8 mouse cellular contexts compared by ENCODE assay signal in the genomic region with DNA sequence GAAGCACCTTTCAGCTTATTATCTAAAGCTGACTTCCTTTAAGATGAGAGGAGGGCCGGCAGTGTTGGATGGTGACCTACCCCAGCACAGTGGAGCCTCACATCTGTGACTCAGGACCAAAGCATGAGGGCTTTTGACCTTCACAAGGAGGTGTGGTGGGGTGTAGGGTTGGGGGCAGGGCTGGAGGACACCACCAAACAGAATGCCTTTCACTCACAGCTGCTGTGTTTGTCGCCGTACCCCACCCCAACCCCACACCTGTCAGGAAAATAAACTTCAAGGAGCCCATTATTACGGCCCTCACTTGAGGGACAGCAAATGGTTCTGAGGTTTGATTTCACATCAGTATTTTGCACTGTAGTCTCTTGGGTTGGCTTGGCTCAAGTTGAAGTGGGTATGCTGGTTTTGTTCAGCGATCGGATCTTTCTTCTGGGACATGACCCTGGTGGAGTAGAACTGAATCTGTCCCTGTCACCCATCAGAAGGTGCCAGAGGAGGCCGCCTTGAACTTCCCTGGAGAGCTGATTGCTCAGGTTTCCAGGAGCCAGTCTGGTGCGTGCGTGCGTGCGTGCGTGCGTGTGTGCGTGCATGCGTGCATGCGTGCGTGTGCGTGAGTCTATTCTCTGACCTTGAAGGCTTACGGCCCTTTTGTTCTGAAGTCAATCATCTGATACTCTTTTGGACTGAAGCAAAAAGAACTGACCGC. TPM values are rescaled to one million over a fixed set of nuclear protein-coding genes. Genes with fewer than 3 reads are reported as not detected.
DNase-seq lines count a peak whose midpoint lies in the region; ATAC-seq and TF ChIP-seq lines count a peak whose summit lies in the region.

No protein-coding gene starts in this region.

- no peak for ATAC-seq in hindbrain, embryonic 12.5 days (ENCODE audit: low FRiP score)
- no peak; the same call in 1 of the 2 replicates for ATAC-seq in hindbrain, embryonic 11.5 days (ENCODE audit: low FRiP score)
- ATAC-seq in neural tube, embryonic 13.5 days (ENCODE audit: low read depth) = no peak
- ATAC-seq in neural tube, embryonic 15.5 days (ENCODE audit: low FRiP score) = no peak
- 0 out of 2 replicates have a peak, but pooled peaks have one; percentile 29 for ATAC-seq in midbrain, embryonic 16.5 days
- ATAC-seq in cerebellum, adult (ENCODE audit: insufficient number of reproducible peaks, low FRiP score, low TSS enrichment) = no peak

- peaks cover 16% of the 10 kb centered on the region for H3K4me1 ChIP-seq in hindbrain, embryonic 12.5 days
- no peaks in the 10 kb centered on the region for H3K4me1 ChIP-seq in hindbrain, embryonic 11.5 days (replicated peaks; ENCODE audit: control insufficient read depth, insufficient read depth, low read length)
- peaks cover 32% of the 10 kb centered on the region for H3K4me1 ChIP-seq in neural tube, embryonic 13.5 days (replicated peaks)
- H3K4me1 ChIP-seq in neural tube, embryonic 15.5 days = peaks cover 19% of the 10 kb centered on the region
- peaks cover 5% of the 10 kb centered on the region for H3K4me1 ChIP-seq in midbrain, embryonic 16.5 days (ENCODE audit: control insufficient read depth, insufficient read depth, low read length)
- no peaks in the 10 kb centered on the region for H3K4me1 ChIP-seq in cerebellum, adult 2 months (ENCODE audit: control insufficient read depth, insufficient read depth, low read length)

- no peaks in the 10 kb centered on the region for H3K27me3 ChIP-seq in hindbrain, embryonic 12.5 days
- no peaks in the 10 kb centered on the region for H3K27me3 ChIP-seq in hindbrain, embryonic 11.5 days (ENCODE audit: control insufficient read depth, insufficient read depth, low read length)
- H3K27me3 ChIP-seq in neural tube, embryonic 13.5 days = no peaks in the 10 kb centered on the region
- no peaks in the 10 kb centered on the region for H3K27me3 ChIP-seq in neural tube, embryonic 15.5 days (replicated peaks)
- H3K27me3 ChIP-seq in midbrain, embryonic 16.5 days (ENCODE audit: control insufficient read depth, insufficient read depth, low read depth, low read length) = no peaks in the 10 kb centered on the region
- H3K27me3 ChIP-seq in cerebellum, adult 2 months (ENCODE audit: control insufficient read depth, insufficient read depth, low read length) = no peaks in the 10 kb centered on the region

- no peak overlapping the region for H3K9ac ChIP-seq in hindbrain, embryonic 12.5 days
- no peak overlapping the region for H3K9ac ChIP-seq in hindbrain, embryonic 11.5 days (ENCODE audit: low read depth, low read length)
- no peak overlapping the region for H3K9ac ChIP-seq in neural tube, embryonic 13.5 days
- no peak overlapping the region for H3K9ac ChIP-seq in neural tube, embryonic 15.5 days (replicated peaks)
- H3K9ac ChIP-seq in midbrain, embryonic 16.5 days (ENCODE audit: low read depth, low read length) = no peak overlapping the region

- TF ChIP-seq POLR2A in cerebellum, adult 2 months (IDR thresholded peaks at IDR 0.05; ENCODE audit: borderline replicate concordance, insufficient read depth, low read length) = no peak

- 64% methylated on average over 20 of the region's 20 CpGs for WGBS in hindbrain, embryonic 12.5 days
- WGBS in hindbrain, embryonic 11.5 days = 62% methylated on average over 20 of the region's 20 CpGs
- WGBS in neural tube, embryonic 13.5 days = 69% methylated on average over 20 of the region's 20 CpGs
- 70% methylated on average over 20 of the region's 20 CpGs for WGBS in neural tube, embryonic 15.5 days
- WGBS in midbrain, embryonic 16.5 days = 54% methylated on average over 20 of the region's 20 CpGs
- 86% methylated on average over 20 of the region's 20 CpGs for WGBS in cerebellum, adult 2 months

- TF ChIP-seq CTCF in cerebellum, adult 2 months (IDR thresholded peaks at IDR 0.05; ENCODE audit: borderline replicate concordance, insufficient read depth, low read depth, low read length) = no peak

- peak overlapping the region; percentile 14; the same call in 1 of the 2 replicates for H3K27ac ChIP-seq in hindbrain, embryonic 12.5 days
- no peak overlapping the region for H3K27ac ChIP-seq in hindbrain, embryonic 11.5 days (ENCODE audit: low read depth, low read length)
- peak overlapping the region; percentile 33; the same call in 1 of the 2 replicates for H3K27ac ChIP-seq in neural tube, embryonic 13.5 days (replicated peaks)
- no peak overlapping the region for H3K27ac ChIP-seq in neural tube, embryonic 15.5 days (replicated peaks)
- no peak overlapping the region for H3K27ac ChIP-seq in midbrain, embryonic 16.5 days (ENCODE audit: low read length)
- H3K27ac ChIP-seq in cerebellum, adult 2 months (ENCODE audit: insufficient read depth, low read length) = no peak overlapping the region

- no peak overlapping the region for H3K4me3 ChIP-seq in hindbrain, embryonic 12.5 days
- H3K4me3 ChIP-seq in hindbrain, embryonic 11.5 days (ENCODE audit: low read depth, low read length) = no peak overlapping the region
- H3K4me3 ChIP-seq in neural tube, embryonic 13.5 days = no peak overlapping the region
- no peak overlapping the region for H3K4me3 ChIP-seq in neural tube, embryonic 15.5 days (replicated peaks)
- H3K4me3 ChIP-seq in midbrain, embryonic 16.5 days (ENCODE audit: low read depth, low read length) = no peak overlapping the region
- H3K4me3 ChIP-seq in cerebellum, adult 2 months (replicated peaks; ENCODE audit: insufficient read depth, low read depth, low read length) = no peak overlapping the region

- H3K9me3 ChIP-seq in hindbrain, embryonic 12.5 days (replicated peaks) = no peaks in the 10 kb centered on the region
- no peaks in the 10 kb centered on the region for H3K9me3 ChIP-seq in hindbrain, embryonic 11.5 days (ENCODE audit: control insufficient read depth, low read length)
- H3K9me3 ChIP-seq in neural tube, embryonic 13.5 days = no peaks in the 10 kb centered on the region
- no peaks in the 10 kb centered on the region for H3K9me3 ChIP-seq in neural tube, embryonic 15.5 days (replicated peaks)
- H3K9me3 ChIP-seq in midbrain, embryonic 16.5 days (replicated peaks; ENCODE audit: control insufficient read depth, low read length, poor library complexity, severe bottlenecking) = no peaks in the 10 kb centered on the region

- DNase-seq in hindbrain, embryonic 11.5 days (ENCODE audit: low spot score) = no peak
- peak; percentile 66 to 74 for DNase-seq in adrenal gland, postnatal 36 days
- no peak for DNase-seq in cerebellum, adult 2 months

- H3K36me3 ChIP-seq in hindbrain, embryonic 12.5 days = no peaks in the 10 kb centered on the region
- no peaks in the 10 kb centered on the region for H3K36me3 ChIP-seq in hindbrain, embryonic 11.5 days (ENCODE audit: control insufficient read depth, insufficient read depth, low read length)
- no peaks in the 10 kb centered on the region for H3K36me3 ChIP-seq in neural tube, embryonic 13.5 days
- H3K36me3 ChIP-seq in neural tube, embryonic 15.5 days = no peaks in the 10 kb centered on the region
- no peaks in the 10 kb centered on the region for H3K36me3 ChIP-seq in midbrain, embryonic 16.5 days (ENCODE audit: control insufficient read depth, insufficient read depth, low read length)

- H3K4me2 ChIP-seq in hindbrain, embryonic 12.5 days (replicated peaks) = no peak overlapping the region
- no peak overlapping the region for H3K4me2 ChIP-seq in hindbrain, embryonic 11.5 days (replicated peaks; ENCODE audit: low read depth, low read length)
- H3K4me2 ChIP-seq in neural tube, embryonic 13.5 days = no peak overlapping the region
- H3K4me2 ChIP-seq in neural tube, embryonic 15.5 days = no peak overlapping the region
- no peak overlapping the region for H3K4me2 ChIP-seq in midbrain, embryonic 16.5 days (ENCODE audit: low read length)

RNA-seq across cellular contexts. Expression of a gene that starts 51.2 kb away (rescaled TPM):
- 2.5 and 2.7 TPM in 2 replicates for polyA plus RNA-seq in hindbrain, embryonic 12.5 days (2016; fragmentation: Nextera tagmentation; extraction: Ambion mirVana)
- polyA plus RNA-seq in hindbrain, embryonic 11.5 days (2014; fragmentation: Nextera tagmentation; extraction: Ambion mirVana) = 2.2 and 2.3 TPM in 2 replicates
- 2.6 and 3.6 TPM in 2 replicates for polyA plus RNA-seq in neural tube, embryonic 13.5 days (2015; fragmentation: Nextera tagmentation; extraction: Ambion mirVana)
- 4.1 and 4.4 TPM in 2 replicates for polyA plus RNA-seq in neural tube, embryonic 15.5 days (2015; fragmentation: Nextera tagmentation; extraction: Ambion mirVana)
- 10 to 100 TPM; 40.8 to 75.4 TPM for total RNA-seq in adrenal gland, postnatal 36 days (2021)
- 3.2 and 4.1 TPM in 2 replicates for polyA plus RNA-seq in midbrain, embryonic 16.5 days (2015; fragmentation: Nextera tagmentation; extraction: Ambion mirVana)
- polyA plus RNA-seq in cerebellum, adult 2 months (2012; rRNA removed) = 21.1 and 22.6 TPM in 2 replicates

Comparison
In these comparisons a context has a peak if more than half of its experiments do, and no peak if none do; other contexts are left out.
1. H3K27ac ChIP-seq: peak in hindbrain, embryonic 12.5 days (single experiment) and neural tube, embryonic 13.5 days (single experiment); none in hindbrain, embryonic 11.5 days (single experiment), neural tube, embryonic 15.5 days (single experiment), midbrain, embryonic 16.5 days (single experiment) and cerebellum, adult 2 months (single experiment).
2. DNase-seq: peak in adrenal gland, postnatal 36 days (2 of 2); none in hindbrain, embryonic 11.5 days (single experiment) and cerebellum, adult 2 months (0 of 2).